Mouse (Mus musculus): ENCODE results near the gene Angpt4. TPM values are rescaled to one million over a fixed set of nuclear protein-coding genes. Genes with fewer than 3 reads are reported as not detected.

Gene Angpt4
- polyA plus RNA-seq, 1 experiment, result not detected

DNA sequence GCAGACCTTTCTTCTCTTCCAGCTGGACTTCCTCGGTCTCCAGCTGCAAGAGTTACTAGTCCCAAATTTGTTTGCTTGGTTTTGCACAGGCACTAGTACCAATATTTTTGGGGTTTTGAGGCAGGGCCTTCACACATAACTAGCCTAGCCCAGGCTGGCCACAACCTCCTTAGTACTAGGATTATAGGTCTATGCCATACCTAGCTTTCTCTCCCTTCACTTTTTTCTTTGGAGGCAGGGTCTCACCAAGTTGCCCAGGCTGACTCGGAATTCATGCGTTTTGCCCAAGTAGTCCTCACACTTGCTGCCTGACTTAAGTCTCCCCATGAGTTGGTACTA lies 69.3 kb downstream of the Angpt4 start:
- H3K4me3 ChIP-seq (ENCODE audit: insufficient read depth, low read depth, low read length), result peak overlapping the region; percentile 80
- H3K27ac ChIP-seq (ENCODE audit: insufficient read depth, low read depth, low read length), result 0 out of 2 replicates have a peak overlapping the region, but pooled peaks have one; percentile 6
- TF ChIP-seq CTCF (IDR thresholded peaks at IDR 0.05; ENCODE audit: insufficient read depth, low read depth, low read length) (no peak), POLR2A (IDR thresholded peaks at IDR 0.05; ENCODE audit: insufficient read depth, low read depth, low read length) (no peak)
- 30% methylated on average over 3 of the region's 3 CpGs for WGBS
- peaks cover 14% of the 10 kb centered on the region for H3K4me1 ChIP-seq (ENCODE audit: control insufficient read depth, insufficient read depth, low read length)

DNA sequence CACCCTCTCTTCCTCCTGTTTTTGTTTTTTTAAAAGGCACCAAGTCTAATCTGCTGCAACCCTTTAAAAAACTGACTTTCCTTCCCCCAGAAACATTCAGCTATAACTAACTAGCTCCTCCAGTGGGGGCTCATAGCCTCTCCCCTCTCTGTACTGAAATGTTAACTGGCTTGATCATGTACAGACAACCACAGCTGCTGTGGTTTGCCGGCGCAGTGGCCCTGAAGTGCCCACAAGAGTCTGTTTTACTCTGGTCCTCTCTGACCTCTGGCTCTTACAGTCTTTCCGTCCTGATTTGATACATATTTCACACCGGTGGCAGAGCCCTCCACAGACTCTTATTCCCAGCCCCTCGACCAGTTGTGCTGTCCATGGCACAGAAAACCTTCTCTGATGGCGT lies 70.3 kb downstream of the Angpt4 start:
- 89% methylated on average over 6 of the region's 6 CpGs for WGBS
- TF ChIP-seq POLR2A (IDR thresholded peaks at IDR 0.05; ENCODE audit: insufficient read depth, low read depth, low read length) (no peak), CTCF (IDR thresholded peaks at IDR 0.05; ENCODE audit: insufficient read depth, low read depth, low read length) (no peak)
- peaks cover 14% of the 10 kb centered on the region for H3K4me1 ChIP-seq (ENCODE audit: control insufficient read depth, insufficient read depth, low read length)
- H3K27ac ChIP-seq (ENCODE audit: insufficient read depth, low read depth, low read length), result no peak overlapping the region
- H3K4me3 ChIP-seq (ENCODE audit: insufficient read depth, low read depth, low read length), result no peak overlapping the region

DNA sequence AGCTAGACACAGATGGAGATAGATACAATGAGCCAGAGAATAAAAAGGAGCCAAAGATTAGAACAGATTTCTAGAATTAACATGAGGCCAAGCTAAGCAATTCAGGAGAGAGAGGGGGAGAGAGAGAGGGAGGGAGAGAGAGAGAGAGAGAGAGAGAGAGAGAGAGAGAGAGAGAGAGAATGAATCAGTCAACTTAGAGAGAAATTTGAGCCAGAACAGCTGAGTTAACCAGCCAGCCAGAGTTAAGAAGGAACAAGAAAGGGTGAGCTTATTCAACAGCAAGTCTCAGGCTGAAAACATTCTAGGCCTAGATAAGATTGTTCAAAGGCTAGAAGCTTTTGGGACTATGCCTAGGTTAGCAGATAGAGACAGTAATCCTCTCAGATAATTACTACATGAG lies 71.5 kb downstream of the Angpt4 start:
- TF ChIP-seq CTCF (IDR thresholded peaks at IDR 0.05; ENCODE audit: insufficient read depth, low read depth, low read length) (no peak), POLR2A (IDR thresholded peaks at IDR 0.05; ENCODE audit: insufficient read depth, low read depth, low read length) (no peak)
- Histone ChIP-seq H3K4me3 (ENCODE audit: insufficient read depth, low read depth, low read length) (no peak overlapping the region), H3K27ac (ENCODE audit: insufficient read depth, low read depth, low read length) (no peak overlapping the region), H3K4me1 (ENCODE audit: control insufficient read depth, insufficient read depth, low read length) (peaks cover 11% of the 10 kb centered on the region)

DNA sequence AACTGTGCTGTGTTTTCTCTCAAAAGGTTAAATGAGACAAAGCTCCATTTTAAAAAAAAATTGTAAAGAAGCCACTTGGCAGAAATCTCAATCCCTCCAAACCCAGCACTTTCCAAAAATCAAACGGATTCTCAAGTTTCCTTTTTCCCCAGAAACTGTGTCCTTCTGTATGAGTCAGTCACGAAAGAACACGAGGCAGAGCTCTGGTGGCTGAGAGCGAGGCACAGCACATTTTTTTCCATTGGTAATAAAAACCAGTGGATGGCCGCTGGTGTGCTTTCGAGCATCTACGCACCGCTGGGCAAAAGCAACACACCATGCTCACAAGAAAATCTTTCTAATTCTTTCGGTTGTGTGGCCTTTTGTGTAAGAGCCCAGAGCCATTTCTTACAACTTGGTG lies 73.0 kb downstream of the Angpt4 start:
- Histone ChIP-seq H3K4me1 (ENCODE audit: control insufficient read depth, insufficient read depth, low read length) (peaks cover 9% of the 10 kb centered on the region), H3K4me3 (ENCODE audit: insufficient read depth, low read depth, low read length) (no peak overlapping the region), H3K27ac (ENCODE audit: insufficient read depth, low read depth, low read length) (no peak overlapping the region)
- WGBS, result 37% methylated on average over 9 of the region's 9 CpGs
- TF ChIP-seq POLR2A (IDR thresholded peaks at IDR 0.05; ENCODE audit: insufficient read depth, low read depth, low read length), result no peak
- no peak for TF ChIP-seq CTCF (IDR thresholded peaks at IDR 0.05; ENCODE audit: insufficient read depth, low read depth, low read length)

DNA sequence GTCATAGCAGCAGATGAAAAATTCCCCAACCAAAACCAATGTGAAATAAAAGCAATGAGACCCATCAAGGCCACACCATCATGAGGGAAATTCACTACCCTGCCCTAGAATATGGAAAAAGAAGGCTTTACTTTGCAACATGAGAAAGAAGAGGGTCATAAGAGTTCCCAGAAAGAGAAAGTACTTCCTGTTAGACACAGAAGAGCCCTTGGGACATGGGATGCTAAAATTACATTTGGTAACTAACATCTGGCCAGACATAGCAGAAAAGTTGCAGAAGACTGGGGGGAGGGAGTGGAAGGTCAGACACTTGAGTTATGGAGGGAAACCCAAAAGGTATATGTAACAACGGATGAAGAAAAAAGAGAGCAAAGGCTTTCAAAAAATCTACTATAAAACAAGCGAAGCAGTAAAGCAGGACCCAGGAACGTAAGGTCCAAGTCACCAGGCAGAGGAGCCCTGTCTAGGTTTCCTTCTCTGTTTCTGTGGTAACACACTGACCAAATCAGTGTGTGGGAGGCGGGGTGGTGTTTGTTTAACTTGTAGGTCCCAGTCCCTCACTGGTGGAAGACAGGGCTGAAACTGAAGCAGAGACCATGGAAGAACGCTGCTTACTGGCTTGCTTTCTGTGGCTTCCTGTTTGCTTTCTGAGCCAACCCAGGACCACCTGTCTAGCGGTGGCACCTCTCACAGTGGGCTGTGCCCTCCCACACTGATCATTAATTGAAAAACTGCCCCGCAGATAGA lies 74.6 kb downstream of the Angpt4 start:
- H3K27ac ChIP-seq (ENCODE audit: insufficient read depth, low read depth, low read length), result no peak overlapping the region
- TF ChIP-seq POLR2A (IDR thresholded peaks at IDR 0.05; ENCODE audit: insufficient read depth, low read depth, low read length) (no peak), CTCF (IDR thresholded peaks at IDR 0.05; ENCODE audit: insufficient read depth, low read depth, low read length) (no peak)
- no peak overlapping the region for H3K4me3 ChIP-seq (ENCODE audit: insufficient read depth, low read depth, low read length)
- H3K4me1 ChIP-seq (ENCODE audit: control insufficient read depth, insufficient read depth, low read length), result peaks cover under 1% of the 10 kb centered on the region; the same call in 1 of the 2 replicates
- 86% methylated on average over 7 of the region's 7 CpGs for WGBS

DNA sequence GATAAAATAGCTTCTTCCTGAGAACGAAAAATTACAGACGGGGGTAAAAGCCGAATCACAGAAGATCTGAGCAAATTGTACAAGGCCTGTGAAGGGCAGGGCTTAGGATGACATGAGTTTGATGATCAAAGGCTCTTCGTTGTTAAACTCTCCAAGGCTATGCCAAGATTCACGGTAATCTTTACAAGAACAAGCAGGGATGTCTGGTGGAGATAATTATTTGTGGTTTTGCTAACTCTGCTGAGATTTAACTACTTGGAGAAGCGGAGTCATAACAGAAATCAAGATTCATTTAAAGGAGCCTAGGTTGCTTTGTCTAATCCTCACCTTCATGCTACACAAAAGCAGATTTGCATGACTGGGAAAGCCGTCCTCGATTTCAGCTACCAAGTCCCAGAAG lies 75.9 kb downstream of the Angpt4 start:
- Histone ChIP-seq H3K4me3 (ENCODE audit: insufficient read depth, low read depth, low read length) (no peak overlapping the region), H3K27ac (ENCODE audit: insufficient read depth, low read depth, low read length) (no peak overlapping the region), H3K4me1 (ENCODE audit: control insufficient read depth, insufficient read depth, low read length) (no peaks in the 10 kb centered on the region)
- WGBS, result 84% methylated on average over 8 of the region's 8 CpGs
- TF ChIP-seq CTCF (IDR thresholded peaks at IDR 0.05; ENCODE audit: insufficient read depth, low read depth, low read length), result no peak
- TF ChIP-seq POLR2A (IDR thresholded peaks at IDR 0.05; ENCODE audit: insufficient read depth, low read depth, low read length), result no peak

DNA sequence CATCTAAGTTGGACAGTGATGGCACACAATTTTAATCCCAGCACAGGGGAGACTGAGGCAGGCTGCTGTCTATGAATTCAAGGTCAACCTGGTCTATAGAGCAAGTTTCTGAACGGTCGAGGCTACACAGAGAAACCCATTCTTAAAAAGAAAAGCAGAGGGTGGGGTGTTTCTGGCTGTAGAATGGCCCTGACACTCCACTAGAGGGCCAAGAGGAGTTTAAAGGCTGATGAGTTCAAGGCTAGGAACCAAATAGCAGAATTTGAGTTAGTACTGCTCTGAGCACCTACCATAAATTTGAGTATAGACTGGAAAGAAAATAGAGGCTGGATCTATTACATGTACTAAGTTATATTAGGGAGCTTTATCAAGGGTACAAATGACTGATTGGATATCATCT lies 78.0 kb downstream of the Angpt4 start:
- Histone ChIP-seq H3K4me1 (ENCODE audit: control insufficient read depth, insufficient read depth, low read length) (no peaks in the 10 kb centered on the region), H3K27ac (ENCODE audit: insufficient read depth, low read depth, low read length) (no peak overlapping the region), H3K4me3 (ENCODE audit: insufficient read depth, low read depth, low read length) (no peak overlapping the region)
- WGBS, result 61% methylated on average over 2 of the region's 2 CpGs
- TF ChIP-seq POLR2A (IDR thresholded peaks at IDR 0.05; ENCODE audit: insufficient read depth, low read depth, low read length), result no peak
- TF ChIP-seq CTCF (IDR thresholded peaks at IDR 0.05; ENCODE audit: insufficient read depth, low read depth, low read length), result no peak

DNA sequence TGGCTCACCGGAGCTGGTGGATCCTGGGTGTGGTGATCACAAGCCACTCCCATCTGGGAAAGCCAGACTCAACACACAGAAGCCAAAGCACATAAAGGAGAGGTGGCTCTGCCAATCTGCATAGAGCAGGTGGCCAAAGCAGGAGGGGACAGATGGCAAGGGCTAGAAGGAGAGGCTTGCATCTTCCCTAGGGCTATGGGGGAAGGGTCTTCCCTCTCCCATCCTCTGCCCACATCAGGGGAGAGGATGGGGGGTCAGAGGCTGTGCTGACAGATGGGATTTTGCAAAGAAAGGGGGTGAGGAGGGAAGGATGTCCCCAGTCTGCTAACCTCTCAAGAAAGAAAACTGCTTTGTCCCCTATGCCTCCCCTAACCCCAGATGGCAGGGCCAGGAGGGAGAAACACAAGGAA lies 80.0 kb downstream of the Angpt4 start:
- Histone ChIP-seq H3K4me3 (ENCODE audit: insufficient read depth, low read depth, low read length) (no peak overlapping the region), H3K4me1 (ENCODE audit: control insufficient read depth, insufficient read depth, low read length) (0 out of 2 replicates have a peak, but pooled peaks cover 2% of the 10 kb centered on the region), H3K27ac (ENCODE audit: insufficient read depth, low read depth, low read length) (no peak overlapping the region)
- no peak for TF ChIP-seq CTCF (IDR thresholded peaks at IDR 0.05; ENCODE audit: insufficient read depth, low read depth, low read length)
- TF ChIP-seq POLR2A (IDR thresholded peaks at IDR 0.05; ENCODE audit: insufficient read depth, low read depth, low read length), result no peak
- 60% methylated on average over 1 of the region's 1 CpGs for WGBS

DNA sequence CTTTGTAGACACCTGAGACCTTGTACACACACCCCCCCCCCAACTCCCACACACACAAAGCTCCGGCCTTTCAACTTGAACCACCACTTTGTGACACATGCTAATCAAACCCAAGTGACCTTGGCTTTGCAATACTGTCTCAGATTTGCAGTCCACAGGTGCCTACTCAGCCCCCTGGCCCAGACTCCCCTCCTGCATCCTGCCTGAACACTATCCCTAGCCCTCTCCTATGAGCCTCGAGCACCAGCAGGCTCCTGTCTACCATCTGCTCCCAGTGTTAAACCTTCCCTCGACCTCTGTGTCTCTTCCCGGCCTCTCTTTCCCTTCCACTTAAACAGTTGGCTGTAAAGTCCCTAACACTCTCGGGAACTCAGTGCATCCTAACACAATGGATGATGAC lies 80.4 kb downstream of the Angpt4 start:
- Histone ChIP-seq H3K27ac (ENCODE audit: insufficient read depth, low read depth, low read length) (no peak overlapping the region), H3K4me3 (ENCODE audit: insufficient read depth, low read depth, low read length) (no peak overlapping the region), H3K4me1 (ENCODE audit: control insufficient read depth, insufficient read depth, low read length) (0 out of 2 replicates have a peak, but pooled peaks cover 2% of the 10 kb centered on the region)
- 75% methylated on average over 5 of the region's 5 CpGs for WGBS
- TF ChIP-seq POLR2A (IDR thresholded peaks at IDR 0.05; ENCODE audit: insufficient read depth, low read depth, low read length) (no peak), CTCF (IDR thresholded peaks at IDR 0.05; ENCODE audit: insufficient read depth, low read depth, low read length) (no peak)

Data from olfactory bulb, adult 2 months (tissue).